Mouse (Mus musculus): ENCODE data around the gene Mapk13.
A peak's percentile ranks its signal among the peaks of the same experiment; 100 is the strongest.

Gene Mapk13

DNA sequence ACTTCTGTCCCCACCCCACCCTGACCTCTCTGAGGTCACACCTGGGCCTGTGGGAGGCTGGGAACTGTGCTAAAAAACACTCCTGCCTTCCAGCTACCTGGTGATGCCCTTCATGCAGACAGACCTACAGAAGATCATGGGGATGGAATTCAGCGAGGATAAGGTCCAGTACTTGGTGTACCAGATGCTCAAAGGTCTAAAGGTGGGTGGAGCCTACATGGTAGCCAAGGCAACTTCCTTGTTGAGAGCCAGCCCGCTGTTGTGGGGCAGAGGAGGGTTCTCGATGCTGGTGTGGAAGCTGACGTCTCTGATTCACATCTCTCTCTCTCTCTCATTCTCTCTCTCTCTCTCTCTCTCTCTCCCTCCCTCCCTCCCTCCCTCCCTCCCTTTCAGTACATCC, 6.1 kb downstream of the Mapk13 start:
- DNase-seq (ENCODE audit: low read depth, low spot score): no peak

DNA sequence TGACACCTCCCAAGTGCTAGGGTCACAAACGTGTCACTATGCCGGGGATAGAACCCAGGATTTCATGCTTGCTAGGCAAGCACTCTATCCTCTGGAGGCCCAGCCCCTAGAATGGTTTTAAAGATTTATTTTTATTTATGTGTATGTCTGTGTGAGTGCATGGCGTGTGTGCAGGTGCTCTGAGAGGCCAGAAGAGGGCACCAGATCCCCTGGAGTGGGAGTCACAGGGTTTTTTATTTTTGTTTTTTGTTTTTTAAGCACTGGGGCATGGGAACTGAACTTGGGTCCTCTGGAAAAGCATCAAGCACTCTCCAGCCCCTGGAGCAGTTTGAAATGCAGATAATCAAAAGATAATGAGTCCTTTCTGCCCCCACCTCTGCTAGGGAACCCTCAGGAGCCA, 7.7 kb downstream of the Mapk13 start:
- DNase-seq (ENCODE audit: low read depth, low spot score): peak; percentile 47

DNA sequence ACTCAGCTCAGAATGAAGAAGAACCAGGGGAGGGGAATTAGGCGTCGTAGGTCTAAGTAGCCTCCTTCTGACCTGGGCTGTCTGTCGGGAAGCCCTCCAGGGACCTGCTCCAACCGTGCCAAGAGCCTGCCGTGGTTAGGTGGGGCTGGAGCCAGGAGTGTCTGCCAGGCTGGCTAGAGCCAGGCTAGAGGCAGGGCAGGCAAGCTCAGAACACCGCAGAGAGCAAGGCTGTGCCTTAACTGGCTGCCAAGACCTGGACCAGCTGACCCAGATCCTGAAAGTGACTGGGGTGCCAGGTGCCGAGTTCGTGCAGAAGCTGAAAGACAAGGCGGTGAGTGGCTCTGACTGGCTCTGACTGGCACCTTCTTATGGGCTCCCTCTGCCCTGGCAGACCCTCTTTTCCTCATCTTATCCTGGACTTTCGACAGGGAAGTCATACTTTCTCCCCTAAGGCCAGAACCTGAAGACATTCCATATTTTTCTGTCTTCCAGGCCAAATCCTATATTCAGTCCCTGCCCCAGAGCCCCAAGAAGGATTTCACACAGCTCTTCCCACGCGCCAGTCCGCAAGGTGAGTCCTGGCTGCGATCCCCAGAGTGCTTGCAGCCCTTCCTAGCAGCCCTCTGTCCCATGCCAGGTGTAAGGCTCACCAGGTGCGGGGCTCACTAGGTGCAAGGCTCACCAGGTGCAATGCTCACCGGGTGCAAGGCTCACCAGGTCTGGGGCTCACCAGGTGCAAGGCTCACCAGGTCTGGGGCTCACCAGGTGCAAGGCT, 8.3 kb downstream of the Mapk13 start:
- no peak for DNase-seq (ENCODE audit: low read depth, low spot score)

DNA sequence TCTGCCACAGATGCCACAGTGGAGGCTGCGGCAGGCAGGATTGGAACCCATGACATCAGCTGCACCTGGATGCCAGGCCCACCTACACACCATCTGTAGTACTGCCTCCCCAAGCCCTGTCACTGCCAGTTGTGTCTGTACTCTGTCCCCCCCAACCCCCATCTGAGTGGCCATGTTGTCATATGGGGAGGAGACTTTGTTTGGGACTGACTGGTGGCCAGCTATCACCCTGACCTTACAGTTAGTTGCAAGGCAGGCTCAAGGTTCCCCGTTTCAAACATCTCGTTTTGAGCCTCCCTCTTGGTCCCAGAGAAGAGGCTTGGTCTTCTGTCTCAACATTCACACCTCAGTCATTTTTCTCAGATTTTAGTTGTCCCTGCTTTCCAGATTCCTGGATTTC, 10.6 kb downstream of the Mapk13 start:
- no peak for DNase-seq (ENCODE audit: low read depth, low spot score)

DNA sequence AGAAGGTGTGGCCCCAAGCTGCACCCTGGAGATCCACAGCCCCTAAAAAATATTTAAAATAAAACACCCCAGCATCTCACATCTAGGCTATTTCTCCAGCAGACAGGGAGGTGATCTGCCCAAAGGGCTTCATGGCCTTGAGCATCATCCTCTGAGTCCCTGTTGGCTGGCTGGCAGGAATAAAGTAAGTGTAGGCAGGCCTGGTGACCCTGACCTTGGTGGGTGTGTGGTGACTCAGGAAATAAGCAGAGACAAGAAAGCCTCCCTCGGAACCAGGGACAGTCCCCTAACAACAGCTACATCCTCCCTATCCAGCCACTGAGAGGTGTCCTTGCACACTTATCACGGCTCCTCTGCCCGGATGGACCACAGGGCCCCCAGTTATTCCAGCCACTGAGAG, 11.7 kb downstream of the Mapk13 start:
- no peak for DNase-seq (ENCODE audit: low read depth, low spot score)

DNA sequence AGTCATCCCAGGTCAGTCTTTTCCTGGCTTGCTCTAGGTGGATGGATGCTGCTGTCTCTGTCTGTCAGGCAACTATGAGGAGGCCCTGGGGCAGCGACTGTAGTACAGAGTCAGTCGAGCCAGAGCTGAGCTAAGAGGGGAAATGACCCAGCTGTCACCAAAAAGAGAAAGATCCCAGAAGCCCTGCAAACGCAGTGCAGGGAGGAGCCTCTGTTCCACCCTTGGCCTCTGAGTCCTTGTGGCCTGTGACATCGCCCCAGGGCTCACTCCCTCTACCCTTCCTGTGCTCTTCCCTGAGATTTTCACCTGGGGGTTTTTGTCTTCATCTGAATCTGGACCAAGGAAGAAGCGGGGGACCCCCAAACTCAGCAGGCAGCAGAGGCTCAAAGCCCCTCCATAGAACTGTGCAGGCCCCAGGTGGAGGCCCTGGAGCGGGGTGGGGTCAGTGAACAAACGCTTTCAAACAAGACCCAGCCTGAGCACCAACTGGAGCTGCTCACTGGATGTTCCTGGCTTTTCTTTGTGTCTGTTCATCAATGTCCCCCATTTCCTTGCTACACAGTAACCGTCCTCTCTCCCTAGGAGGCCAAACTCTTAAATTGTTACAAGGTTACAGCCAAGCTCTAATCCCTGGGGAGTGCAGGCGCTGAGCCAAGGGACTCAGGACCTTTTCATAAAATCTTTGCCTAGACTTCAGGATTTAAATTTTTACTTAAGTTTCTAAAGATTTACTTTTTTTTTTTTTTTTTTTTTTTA, 12.4 kb downstream of the Mapk13 start:
- DNase-seq (ENCODE audit: low read depth, low spot score): peak; percentile 56

DNA sequence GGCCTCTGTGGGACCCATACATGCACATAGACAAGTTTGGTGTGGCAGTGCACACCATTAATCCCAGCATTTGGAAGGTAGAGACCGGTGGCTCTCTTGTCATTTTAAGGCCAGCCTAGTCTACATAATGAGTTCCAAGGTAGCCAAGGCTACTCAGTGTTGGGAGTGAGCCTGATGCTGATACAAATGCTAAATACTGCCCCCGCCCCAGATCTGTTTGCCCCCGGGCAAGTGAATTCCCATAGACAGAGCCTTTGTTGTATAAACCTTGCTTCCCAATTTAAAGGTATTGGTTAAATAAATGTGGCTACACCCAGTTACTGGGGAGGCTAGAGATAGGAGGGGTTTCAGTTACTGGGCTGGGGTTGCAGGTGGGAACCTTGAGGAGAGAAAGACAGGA, 15.9 kb downstream of the Mapk13 start:
- peak; percentile 90 for DNase-seq (ENCODE audit: low read depth, low spot score)

DNA sequence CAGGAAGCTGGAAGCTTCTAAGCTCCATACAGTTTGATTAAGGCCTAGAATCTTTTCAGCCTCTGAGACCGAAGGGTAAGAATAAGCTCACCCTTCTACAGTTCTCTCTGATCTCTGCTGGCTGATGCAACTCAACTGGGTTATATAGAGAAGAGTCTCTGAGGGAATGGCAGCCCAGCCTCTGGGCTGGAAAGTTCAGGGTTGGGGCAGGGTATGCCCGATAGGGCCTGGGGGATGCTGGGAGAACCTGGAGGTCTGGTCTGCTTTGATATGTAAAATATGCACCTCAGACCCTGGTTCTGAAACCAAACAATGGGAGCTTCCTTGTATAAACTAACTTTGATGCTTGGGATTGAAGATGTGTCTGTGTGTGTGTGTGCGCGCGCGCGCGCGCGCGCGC, 18.4 kb downstream of the Mapk13 start:
- DNase-seq (ENCODE audit: low read depth, low spot score): peak; percentile 49

DNA sequence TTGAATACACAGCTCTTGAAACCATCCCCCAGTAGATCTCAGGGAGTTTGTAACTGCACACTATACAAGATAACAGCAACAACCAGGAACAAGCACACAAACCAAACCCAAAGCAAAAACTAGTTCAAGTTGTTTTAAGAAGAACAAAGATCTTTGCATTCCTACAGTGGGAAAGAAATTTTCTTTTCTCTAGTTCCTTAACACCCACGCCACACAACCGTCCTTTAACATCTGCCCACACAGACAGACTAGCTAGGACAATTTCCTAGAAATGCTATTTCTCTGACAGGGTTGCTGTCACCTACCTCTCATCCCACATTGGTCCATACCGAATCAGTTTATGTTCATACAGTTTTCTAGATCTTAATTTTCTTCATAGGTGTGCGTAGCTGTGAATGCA, 27.9 kb downstream of the Mapk13 start:
- no peak for DNase-seq (ENCODE audit: low read depth, low spot score)

DNA sequence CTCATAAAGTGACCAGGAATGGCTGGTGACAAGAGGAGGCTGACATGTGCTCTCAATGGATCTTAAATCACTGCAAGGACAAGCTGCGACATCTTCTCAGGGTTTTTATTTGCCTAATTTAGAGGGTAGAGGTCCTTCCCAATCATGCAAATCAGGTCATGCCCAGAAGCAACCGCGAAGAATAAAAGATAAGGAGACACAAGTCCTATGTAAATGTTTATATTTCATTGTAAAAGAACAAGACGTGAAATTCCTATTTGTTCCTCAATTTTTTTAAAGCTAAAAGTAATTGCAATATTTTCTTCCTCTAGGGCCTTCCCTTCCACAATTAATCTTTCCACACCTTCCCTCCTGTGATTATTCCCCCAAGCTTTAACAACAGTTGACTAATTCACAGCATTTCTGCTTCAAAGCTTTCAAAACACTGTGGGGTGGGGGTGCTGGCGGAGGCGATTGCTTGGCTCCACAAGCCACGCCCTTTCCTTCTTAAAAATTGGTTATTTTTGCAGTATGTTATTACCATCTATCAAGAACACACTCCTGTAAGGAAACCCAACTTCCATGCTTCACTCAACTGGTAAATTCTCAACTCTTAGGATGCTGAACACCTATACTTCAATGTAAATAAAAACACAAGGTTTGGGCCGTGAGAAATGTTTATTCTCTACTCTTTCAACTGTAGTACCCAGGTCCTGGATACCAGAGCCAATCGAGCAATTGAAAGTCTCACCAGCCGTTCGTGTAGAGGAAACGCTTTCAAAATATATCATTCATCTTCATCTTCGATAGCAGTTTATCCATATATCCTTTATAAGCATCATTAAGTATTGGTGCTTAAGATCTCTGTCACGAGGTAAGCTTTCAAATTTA, 30.4 kb downstream of the Mapk13 start:
- no peak for DNase-seq (ENCODE audit: low read depth, low spot score)

DNA sequence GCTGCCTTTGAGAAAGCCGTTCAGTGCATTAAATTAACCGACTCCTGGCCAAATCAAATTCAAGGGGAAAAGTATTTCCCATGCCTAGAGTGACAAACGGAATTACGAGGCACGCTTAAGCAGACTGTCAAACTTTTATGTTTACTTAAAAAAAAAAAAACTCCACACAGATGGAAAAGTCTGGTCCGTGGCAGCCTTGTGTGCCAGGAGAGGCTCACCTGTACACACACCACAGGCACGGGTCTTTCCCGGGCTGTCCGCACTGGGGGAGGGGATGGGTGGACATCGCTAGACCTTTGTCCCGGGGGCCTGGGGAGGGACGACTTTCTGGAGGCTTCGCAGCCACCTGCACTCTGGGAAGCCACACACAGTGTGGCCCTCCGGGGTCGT, 31.2 kb downstream of the Mapk13 start:
- no peak for DNase-seq (ENCODE audit: low read depth, low spot score)

DNA sequence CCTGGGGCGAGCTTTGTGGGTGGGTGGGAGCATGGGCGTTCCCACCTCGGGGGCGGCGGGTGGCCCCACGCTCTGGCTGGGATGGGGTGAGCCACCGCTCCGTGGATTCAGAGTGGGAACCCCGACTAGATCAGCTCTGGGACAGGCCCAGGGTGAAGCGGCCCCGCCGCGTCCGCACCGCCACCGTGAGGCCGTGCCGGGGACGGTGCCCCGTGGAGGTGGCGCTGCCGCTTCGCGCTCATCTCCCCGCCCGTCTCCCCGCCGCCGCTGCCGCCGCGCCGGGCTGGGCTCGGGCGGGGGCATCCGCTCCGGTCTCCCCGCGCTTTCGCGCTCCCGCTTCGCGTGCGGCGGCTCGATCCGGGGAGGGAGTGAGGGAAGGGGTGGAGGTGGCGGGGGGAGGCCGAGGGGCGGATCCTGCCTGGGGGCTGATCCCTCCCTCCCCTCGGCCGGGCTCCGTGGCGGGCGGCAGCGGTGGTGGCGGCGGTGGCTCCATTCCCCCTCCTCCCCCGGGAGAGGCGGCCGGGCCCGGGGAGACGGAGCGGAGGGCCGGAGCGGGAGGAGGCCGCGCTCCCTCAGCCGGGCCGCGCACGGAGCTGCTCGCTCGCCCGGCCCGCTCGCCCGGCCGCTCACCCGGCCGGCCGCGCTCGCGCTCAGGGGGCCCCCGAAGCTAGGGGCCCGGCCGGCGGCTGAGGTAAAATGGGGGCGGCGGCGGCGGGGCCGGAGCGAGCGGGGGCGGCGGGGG, 31.7 kb downstream of the Mapk13 start, which contains the start of gene Brpf3:
Gene Brpf3, plus strand, starts transcription at position 420 of the 742 bp plus-strand sequence.
- peak; percentile 58 for DNase-seq (ENCODE audit: low read depth, low spot score)

DNA sequence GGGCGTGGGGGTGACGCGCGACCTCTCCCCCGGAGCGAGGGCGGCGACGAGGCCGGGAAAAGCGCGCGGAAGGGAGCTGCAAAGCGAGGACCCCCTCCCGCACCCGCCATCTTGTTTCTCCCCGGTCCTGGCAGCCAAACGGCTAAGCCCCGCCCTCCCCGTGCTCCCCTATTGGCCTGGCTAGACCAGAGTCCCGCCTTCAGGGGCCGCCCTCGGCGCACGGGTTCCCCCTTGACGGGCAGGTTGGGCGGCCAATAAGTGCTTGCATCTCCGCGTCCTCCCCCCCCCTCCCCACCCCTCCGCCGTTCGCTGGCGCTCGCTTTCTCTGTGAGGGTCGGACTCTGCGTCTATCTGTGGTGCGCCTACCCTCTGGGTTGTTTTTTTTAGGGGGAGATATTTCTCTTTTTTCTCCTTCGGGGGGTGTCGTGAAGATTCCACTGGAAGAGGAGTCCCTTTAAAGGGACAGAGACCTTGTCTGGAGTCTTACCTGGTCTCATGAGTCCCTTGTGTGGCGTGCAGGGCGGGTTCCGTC, 32.4 kb downstream of the Mapk13 start:
- peak; percentile 98 for DNase-seq (ENCODE audit: low read depth, low spot score)

DNA sequence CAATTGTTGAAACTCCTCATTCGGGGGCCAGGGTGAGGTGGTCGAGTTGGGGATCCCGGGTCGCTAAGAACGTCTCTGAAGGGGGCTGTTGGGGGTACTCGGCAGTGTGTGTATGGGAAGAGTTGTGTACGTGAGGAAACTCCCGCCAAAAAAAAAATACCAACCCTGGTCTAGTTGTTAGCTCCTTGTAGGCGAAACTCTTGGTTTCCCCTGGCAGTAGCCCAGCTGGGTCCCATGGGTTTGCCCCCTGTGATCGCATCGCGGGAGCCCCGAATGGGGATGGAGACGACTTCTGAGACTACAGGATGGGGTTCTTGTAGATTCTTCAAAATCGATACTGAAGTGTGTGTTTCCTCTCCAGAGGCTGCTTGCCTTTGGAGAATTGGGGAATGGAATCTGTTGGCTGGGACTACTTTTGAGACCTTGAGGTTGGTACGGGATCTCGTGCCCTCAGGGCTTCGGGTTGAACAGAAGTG, 32.9 kb downstream of the Mapk13 start:
- DNase-seq (ENCODE audit: low read depth, low spot score): no peak

DNA sequence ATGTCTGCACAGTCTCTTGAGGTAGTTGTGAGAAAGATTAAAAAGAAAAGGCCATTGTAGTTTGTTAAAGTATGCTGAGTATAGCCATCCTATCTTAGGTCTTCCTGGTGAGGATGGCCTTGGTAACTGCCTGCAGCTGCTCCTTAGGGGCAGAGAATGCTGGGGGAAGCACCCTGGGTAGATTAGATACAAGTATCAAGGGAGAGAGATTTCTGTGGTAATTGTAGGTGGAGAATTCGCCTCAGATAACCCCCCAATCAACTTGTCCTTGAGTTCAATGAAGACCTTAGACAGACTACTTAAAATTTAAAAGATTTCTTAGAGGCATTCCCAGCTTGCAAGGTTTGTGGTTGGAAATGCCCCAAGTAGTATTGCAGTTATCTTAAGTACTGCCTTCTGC, 34.2 kb downstream of the Mapk13 start:
- no peak for DNase-seq (ENCODE audit: low read depth, low spot score)

DNA sequence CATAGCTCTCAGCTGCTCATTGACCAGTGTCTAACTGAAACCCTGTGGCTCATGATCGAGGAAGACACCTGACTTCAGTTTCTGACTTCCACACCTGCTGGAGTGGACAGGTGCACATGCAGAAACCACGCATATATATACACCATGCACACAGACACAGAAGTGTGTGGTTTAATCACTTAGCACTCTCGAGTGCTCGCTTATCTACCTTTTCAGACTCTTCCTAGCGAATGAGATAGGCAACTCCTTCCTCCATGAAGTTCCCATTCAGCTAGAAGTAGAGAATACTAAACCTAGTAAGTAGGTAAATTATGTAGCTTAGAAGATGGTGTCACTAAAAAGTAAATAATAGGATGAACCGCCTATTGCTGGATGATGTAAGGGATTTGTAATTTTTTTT, 35.9 kb downstream of the Mapk13 start:
- no peak for DNase-seq (ENCODE audit: low read depth, low spot score)

DNA sequence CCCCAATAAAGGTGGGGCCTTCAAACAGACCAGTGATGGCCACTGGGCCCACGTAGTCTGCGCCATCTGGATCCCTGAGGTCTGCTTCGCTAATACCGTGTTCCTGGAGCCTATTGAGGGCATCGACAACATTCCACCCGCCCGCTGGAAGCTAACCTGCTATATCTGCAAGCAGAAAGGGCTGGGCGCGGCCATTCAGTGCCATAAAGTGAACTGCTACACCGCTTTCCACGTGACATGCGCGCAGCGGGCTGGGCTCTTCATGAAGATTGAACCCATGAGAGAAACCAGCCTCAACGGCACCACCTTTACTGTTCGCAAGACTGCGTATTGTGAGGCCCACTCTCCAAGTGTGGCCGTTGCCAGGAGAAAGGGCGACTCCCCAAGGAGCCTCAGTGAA, 37.7 kb downstream of the Mapk13 start:
- DNase-seq (ENCODE audit: low read depth, low spot score): no peak

DNA sequence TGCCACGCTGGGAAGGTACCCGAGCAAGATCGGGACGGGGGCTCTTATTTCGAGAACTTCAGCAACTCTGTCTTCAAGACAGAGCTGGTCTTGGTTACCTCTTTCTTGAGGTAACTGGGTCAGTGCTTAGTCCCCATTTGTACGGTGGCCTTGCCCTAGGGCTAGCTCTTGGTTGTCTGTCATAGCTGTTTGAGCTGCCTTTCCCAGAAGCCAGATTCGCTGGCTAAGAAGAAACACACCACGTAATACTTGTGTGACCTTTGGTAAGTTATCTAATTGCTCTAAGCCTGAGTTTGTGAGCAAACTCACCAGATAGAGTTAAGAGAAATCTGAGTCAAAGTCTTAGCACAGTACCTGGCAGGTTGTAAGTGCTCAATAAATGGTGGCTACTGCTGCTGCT, 39.6 kb downstream of the Mapk13 start:
- no peak for DNase-seq (ENCODE audit: low read depth, low spot score)

DNA sequence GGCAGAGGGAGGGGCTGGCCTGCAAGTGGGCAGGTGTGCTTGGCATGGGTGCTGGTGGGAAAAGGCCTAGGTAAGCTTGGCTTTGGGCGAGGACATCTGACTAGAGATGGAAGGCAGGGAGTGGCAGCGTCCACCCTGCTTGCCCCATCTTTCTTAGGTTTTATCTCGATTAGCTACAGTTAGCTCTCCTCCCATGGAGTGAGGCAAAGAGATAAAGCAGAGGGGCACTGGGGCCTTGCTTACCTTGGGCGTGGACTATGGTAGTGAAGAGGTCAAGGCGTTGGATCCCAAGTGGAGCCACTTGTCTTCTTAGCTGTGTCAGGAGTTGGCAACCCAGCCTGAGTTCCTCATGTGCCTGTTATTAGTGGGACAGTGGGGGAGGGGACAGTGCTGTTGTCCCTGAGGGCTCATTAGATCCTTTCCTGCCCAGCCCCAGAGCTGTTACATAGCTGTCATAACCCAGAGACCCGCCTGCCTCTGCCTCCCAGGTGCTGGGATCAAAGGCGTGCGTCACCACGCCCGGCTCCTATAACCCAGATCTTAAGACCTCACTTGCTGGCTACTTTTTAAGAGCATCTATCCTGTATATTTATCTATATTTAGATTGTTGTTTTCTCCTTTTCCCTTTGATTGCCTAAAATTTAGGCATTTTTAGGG, 40.2 kb downstream of the Mapk13 start:
- DNase-seq (ENCODE audit: low read depth, low spot score): no peak

DNA sequence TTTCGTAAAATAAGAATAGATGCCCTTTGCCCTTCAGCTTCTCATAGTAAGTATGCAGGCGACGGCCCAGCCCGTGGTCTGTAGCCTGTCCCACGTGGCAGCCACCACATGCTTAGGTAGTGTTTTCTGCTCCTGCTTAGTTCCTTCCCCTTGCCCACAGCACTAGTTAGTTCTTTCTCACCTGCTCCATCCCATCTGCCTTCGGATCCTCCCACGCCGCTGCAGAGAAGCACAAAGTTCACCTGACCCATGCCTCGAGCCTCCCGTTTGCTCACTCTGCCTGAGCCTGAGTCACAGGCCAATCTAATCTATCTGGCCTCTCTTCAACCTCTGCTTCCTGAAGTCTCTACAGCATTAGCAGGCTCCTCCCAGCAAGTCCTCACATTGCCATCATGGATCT, 43.2 kb downstream of the Mapk13 start:
- no peak for DNase-seq (ENCODE audit: low read depth, low spot score)
